Mouse (Mus musculus): Measurements from ENCODE around the gene Hey2.

DNA sequence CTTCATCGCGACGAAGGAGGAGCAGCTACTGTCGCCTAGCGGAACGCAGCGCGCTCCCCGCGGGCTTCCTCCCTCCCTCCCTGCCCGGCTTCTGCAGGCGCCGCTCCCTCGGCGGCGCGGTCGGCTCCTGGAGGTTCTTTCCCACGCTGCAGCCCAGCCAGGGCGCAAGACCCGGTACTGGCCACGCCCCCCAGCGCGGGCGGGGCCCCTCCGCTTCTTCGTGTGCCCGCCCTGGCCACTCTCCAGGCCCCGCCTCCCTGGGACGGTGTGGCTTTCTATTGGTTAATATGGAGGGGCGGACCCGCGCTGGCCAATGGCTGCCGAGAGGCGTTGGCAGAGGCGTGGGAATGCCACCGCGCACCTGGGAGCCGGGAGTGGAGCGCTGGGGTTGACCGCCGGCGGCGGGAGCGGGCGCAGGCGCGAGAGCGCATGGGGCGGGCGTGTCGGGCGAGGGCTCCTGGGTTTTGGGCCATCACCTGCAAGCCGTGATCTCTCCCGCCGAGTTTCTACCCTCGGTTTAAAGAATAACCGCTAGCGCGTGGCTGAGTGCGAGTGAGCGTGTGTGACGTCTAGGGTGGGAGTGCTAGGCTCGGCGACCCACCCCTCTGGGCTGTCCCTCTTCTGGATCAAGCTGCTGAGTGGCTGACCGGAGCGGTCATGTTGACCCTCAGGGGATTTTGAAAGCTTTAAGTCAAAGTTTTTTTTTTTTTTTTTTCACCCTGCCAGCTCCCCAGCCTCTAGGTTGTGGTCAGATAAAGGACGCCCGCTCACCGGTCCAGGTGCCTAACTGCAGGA, at the start of gene Hey2:
- TF ChIP-seq CTCF (IDR thresholded peaks at IDR 0.05; ENCODE audit: control insufficient read depth, insufficient read depth, insufficient read length) (no peak), MAX (IDR thresholded peaks at IDR 0.05) (no peak), MYOG (IDR thresholded peaks at IDR 0.05; ENCODE audit: control insufficient read depth, extremely low read depth, insufficient read length) (no peak), FOSL1 (IDR thresholded peaks at IDR 0.05; ENCODE audit: insufficient read depth, low read length, poor library complexity, severe bottlenecking) (no peak), USF1 (IDR thresholded peaks at IDR 0.05; ENCODE audit: low read depth) (no peak), CEBPB (IDR thresholded peaks at IDR 0.05; ENCODE audit: low read depth) (no peak), MYOD1 (IDR thresholded peaks at IDR 0.05; ENCODE audit: control insufficient read depth, insufficient read length, low read depth) (no peak)

Data from C2C12 (cell line).